Mouse (Mus musculus) kidney, embryonic 14.5 days (tissue): ENCODE data around the gene March7. TPM values are rescaled to one million over a fixed set of nuclear protein-coding genes. Genes with fewer than 3 reads are reported as not detected.
A peak's percentile ranks its signal among the peaks of the same experiment; 100 is the strongest.

Experiments
- ATAC-seq: fragments of 200-750 bp; cut with Nextera tagmentation; 2 replicates; pipeline ENCODE4 v1.8.0; 2017; ENCODE audit warnings: moderate number of reproducible peaks, mild to moderate bottlenecking, moderate TSS enrichment, moderate library complexity; ENCODE audit not compliant: low FRiP score, low TSS enrichment
- H3K27ac ChIP-seq: fragments of 300-500 bp; sonication (generic); 2 replicates; pipeline ENCODE4 v1.5.1; 2014; ENCODE audit warnings: low read depth, mild to moderate bottlenecking, low read length, moderate library complexity, mixed read lengths
- H3K27me3 ChIP-seq: fragments of 300-500 bp; sonication (generic); 2 replicates; pipeline ENCODE4 v1.6.1; 2014; ENCODE audit warnings: mild to moderate bottlenecking, low read length; ENCODE audit not compliant: control insufficient read depth, insufficient read depth
- H3K36me3 ChIP-seq: fragments of 300-500 bp; sonication (generic); 2 replicates; pipeline ENCODE4 v1.6.1; 2014; ENCODE audit warnings: low read length, mixed read lengths; ENCODE audit not compliant: control insufficient read depth, insufficient read depth
- H3K4me1 ChIP-seq: fragments of 300-500 bp; sonication (generic); 2 replicates; pipeline ENCODE4 v1.6.1; 2014; ENCODE audit warnings: low read length, mixed read lengths; ENCODE audit not compliant: control insufficient read depth, insufficient read depth
- H3K4me2 ChIP-seq: fragments of 300-500 bp; sonication (generic); replicated peaks from 2 replicates; pipeline ENCODE4 v1.6.1; 2014; ENCODE audit warnings: low read depth, mild to moderate bottlenecking, low read length
- H3K4me3 ChIP-seq: fragments of 300-500 bp; sonication (generic); 2 replicates; pipeline ENCODE4 v1.5.1; 2014; ENCODE audit warnings: mild to moderate bottlenecking, low read length
- H3K9ac ChIP-seq: fragments of 300-500 bp; sonication (generic); 2 replicates; pipeline ENCODE4 v1.6.1; 2014; ENCODE audit warnings: low read depth, mild to moderate bottlenecking, low read length, moderate library complexity
- H3K9me3 ChIP-seq: fragments of 300-500 bp; sonication (generic); 2 replicates; pipeline ENCODE4 v1.6.1; 2016; ENCODE audit warnings: low read length; ENCODE audit not compliant: control insufficient read depth
- WGBS: fragments of 180-500 bp; shearing (Covaris S2); extraction: QIAGEN DNeasy Blood & Tissue Kit; methylation state at CpG from one replicate; pipeline ENCODE4 v1.1.7; 2014; 5-methylcytosine and 5-hydroxymethylcytosine counted together
- polyA plus RNA-seq: library from polyadenylated mRNA; unstranded; fragments of >200 nt; fragmentation: Nextera tagmentation; extraction: Ambion mirVana; gene quantifications from 2 replicates; pipeline ENCODE4 v1.2.1, GENCODE M21; 2014

Gene March7
- polyA plus RNA-seq, 1 experiment from 2014 or later, result 81.2 TPM

DNA sequence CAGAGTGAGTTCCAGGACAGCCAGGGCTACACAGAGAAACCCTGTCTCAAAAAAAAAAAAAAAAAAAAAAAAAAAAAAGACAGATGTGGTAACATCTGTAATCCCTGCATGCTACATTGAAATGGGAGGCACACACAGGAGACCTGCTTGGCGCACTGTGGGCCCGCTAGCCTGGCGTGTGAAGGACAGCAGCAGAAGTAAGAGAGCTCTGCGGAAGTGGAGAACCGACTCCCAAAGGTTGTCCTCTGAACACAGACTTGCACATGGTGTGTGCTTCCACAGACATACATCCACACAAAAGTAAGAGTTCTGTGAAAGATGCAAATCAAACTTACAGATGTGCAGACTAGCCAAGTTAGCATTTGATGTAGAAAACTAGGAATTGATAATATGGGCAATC, 49.5 kb downstream of the March7 start:
- WGBS, result 96% methylated on average over 5 of the region's 5 CpGs
- Histone ChIP-seq H3K4me1 (no peaks in the 10 kb centered on the region), H3K27ac (no peak overlapping the region), H3K9ac (no peak overlapping the region), H3K4me3 (no peak overlapping the region), H3K4me2 (no peak overlapping the region), H3K27me3 (no peaks in the 10 kb centered on the region), H3K9me3 (no peaks in the 10 kb centered on the region; the same call in 1 of the 2 replicates), H3K36me3 (peaks cover 3% of the 10 kb centered on the region; the same call in 1 of the 2 replicates)
- no peak for ATAC-seq

DNA sequence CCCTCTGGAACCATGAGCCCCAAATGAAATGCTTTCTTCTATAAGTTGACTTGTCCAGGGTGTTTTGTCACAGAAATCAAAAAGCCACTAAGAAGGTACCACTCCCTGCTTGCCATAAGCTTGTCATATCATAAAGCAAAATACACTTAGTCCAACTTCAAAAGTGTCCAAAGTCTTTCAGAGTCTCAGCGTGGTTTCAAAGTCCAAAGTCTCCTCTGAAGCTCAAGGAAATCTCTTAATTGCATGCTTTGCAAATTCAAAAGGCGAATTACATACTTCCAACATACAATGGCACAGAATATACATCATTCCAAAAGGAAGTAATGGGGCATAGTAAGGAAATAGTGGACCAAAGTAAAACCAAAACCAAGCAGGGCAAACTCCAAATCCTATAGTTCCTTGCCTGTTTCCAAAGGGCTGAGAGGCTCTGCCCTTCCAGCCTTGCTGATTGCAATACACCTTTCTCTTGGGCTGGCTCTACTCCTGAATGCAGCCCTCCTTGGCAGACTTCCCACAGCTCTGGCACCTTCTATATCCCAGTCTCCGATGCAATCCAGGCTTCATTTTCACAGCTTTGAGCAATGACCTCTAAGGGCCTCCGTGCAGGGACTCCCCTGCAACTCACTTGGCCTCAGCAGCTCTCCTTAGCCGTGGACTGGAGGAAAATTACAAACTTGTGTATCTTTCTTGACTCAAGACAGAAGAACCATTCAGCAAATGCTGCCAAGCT, 51.1 kb downstream of the March7 start:
- Histone ChIP-seq H3K9ac (no peak overlapping the region), H3K9me3 (no peaks in the 10 kb centered on the region; the same call in 1 of the 2 replicates), H3K4me2 (no peak overlapping the region), H3K36me3 (peaks cover 3% of the 10 kb centered on the region; the same call in 1 of the 2 replicates), H3K27ac (no peak overlapping the region), H3K27me3 (no peaks in the 10 kb centered on the region), H3K4me1 (no peaks in the 10 kb centered on the region), H3K4me3 (no peak overlapping the region)
- 86% methylated on average over 5 of the region's 5 CpGs for WGBS
- no peak for ATAC-seq

DNA sequence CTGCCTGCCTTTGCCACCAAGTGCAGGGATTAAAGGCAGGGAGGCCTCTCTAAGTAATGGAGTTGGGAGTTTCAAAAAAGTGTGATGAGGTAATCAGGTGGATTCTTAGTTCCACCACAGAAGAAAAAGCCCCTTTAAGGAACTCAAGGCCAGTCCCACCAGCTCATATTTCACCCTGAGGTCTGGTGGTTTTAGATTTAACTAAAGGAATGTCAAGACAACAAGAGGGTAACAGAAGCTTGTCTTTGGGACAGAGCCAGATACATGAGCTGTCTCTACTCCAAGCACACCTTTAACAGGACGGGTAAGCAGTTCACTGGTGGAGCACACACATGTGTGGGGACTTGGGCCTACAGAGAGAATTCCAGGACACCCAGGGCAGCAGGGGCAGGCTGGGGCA, 57.9 kb downstream of the March7 start:
- Histone ChIP-seq H3K4me2 (no peak overlapping the region), H3K9me3 (no peaks in the 10 kb centered on the region), H3K27me3 (no peaks in the 10 kb centered on the region), H3K27ac (no peak overlapping the region), H3K36me3 (no peaks in the 10 kb centered on the region), H3K4me3 (no peak overlapping the region), H3K9ac (no peak overlapping the region), H3K4me1 (peaks cover 7% of the 10 kb centered on the region)
- 30% methylated on average over 1 of the region's 1 CpGs for WGBS
- ATAC-seq, result peak; percentile 55; the same call in 1 of the 2 replicates

DNA sequence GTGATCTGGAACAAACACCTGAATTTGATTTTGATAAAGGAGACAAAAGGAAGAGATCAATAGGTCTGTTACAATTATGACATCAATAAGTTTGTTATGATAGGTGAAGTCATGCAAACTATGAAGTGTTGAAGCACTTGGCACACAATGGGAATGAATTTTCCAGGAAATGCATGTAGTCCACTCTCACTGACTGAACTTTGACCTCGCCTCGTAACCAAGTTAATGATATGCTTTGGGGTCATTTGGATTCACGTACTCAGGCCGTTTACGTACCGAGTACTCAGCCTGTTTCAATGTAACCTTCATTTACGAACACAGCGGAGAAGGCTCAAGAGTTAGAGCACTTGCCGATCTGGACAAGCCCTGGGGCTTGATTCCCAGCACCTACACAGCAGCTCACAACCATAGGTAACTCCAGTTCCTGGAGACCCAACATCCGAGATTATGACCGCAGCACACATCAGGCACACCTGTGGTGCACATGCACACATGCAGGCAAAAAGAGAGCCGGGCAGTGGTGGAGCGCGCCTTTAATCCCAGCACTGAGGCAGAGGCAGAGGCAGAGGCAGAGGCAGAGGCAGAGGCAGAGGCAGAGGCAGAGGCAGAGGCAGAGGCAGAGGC, 60.3 kb downstream of the March7 start:
- Histone ChIP-seq H3K9me3 (0 out of 2 replicates have a peak, but pooled peaks cover 2% of the 10 kb centered on the region), H3K4me3 (no peak overlapping the region), H3K27me3 (no peaks in the 10 kb centered on the region), H3K27ac (no peak overlapping the region), H3K4me2 (no peak overlapping the region), H3K36me3 (no peaks in the 10 kb centered on the region), H3K4me1 (peaks cover 7% of the 10 kb centered on the region), H3K9ac (no peak overlapping the region)
- WGBS, result 88% methylated on average over 14 of the region's 14 CpGs
- no peak for ATAC-seq

DNA sequence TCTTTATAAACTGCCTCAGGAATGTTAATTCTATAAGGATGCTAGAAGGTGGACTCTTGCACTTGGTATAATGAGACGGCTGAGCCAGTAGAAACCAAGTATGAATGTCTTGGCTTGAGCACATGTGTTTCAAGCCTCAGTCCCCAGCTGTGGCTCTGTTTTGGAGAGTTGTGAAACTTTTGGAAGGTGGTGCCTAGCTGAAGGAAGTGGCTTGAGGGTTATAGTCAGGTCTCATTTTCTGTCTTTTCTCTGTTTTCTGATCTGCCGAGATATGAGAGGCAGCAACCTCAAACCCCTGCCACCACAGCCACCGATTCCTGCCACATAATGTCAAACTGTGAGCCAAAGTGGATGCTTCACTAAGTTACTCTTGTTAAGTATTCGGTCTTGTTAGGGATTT, 68.9 kb downstream of the March7 start:
- Histone ChIP-seq H3K4me2 (no peak overlapping the region), H3K4me3 (no peak overlapping the region), H3K27me3 (no peaks in the 10 kb centered on the region), H3K9me3 (0 out of 2 replicates have a peak, but pooled peaks cover 2% of the 10 kb centered on the region), H3K4me1 (0 out of 2 replicates have a peak, but pooled peaks cover 3% of the 10 kb centered on the region), H3K36me3 (no peaks in the 10 kb centered on the region), H3K9ac (no peak overlapping the region), H3K27ac (no peak overlapping the region)
- no peak for ATAC-seq
- 87% methylated on average over 4 of the region's 4 CpGs for WGBS

DNA sequence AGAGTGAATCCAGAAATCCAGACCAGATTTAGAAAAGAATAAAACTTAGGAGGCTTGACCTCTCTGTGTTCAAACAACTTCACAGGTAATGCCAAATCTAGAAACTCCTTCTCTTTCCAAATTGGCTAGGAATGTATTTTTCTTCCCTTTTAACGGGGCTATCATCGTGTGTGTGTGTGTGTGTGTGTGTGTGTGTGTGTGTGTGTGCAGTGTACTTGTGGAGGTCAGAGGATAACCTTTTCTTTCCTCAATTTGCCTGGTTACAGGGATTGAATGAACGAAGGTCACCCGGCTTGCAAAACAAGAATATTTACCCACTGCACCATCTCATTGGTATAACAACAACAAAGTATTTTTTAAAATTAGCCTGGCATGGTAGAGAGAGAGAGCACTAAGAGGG, 72.9 kb downstream of the March7 start:
- no peak for ATAC-seq

DNA sequence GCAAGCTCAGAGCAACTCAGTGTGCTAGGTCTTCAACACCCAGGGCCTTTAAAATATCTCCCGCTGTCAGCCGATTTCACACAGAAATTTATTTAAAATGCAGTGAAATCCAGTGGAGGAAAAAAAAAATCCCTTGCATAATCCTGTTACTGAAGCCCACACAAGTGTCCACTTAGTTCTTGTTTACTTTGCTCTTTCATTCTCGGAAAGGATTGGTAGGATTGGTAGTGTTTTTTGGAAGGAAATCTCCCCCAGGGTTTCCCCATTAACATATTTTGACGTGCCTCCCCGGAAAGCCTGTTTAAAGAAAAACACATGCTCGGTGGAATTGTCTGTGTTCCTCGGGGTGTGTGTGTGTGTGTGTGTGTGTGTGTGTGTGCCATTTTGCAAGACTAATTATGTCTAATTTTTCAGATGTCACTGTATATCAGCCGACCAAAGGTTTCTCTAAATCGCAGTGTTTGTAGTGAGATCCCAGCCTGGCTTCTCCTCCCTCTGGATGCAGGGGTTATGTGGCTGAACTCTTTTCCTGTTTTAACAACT, 73.6 kb downstream of the March7 start:
- Histone ChIP-seq H3K27ac (0 out of 2 replicates have a peak overlapping the region, but pooled peaks have one; percentile 19), H3K4me1 (0 out of 2 replicates have a peak, but pooled peaks cover 3% of the 10 kb centered on the region), H3K27me3 (0 out of 2 replicates have a peak, but pooled peaks cover 3% of the 10 kb centered on the region), H3K4me2 (peak overlapping the region; percentile 95), H3K9me3 (no peaks in the 10 kb centered on the region), H3K36me3 (no peaks in the 10 kb centered on the region), H3K4me3 (peak overlapping the region; percentile 52), H3K9ac (peak overlapping the region; percentile 65)
- ATAC-seq, result no peak
- 10% methylated on average over 9 of the region's 9 CpGs for WGBS

More for the DNA sequence above, 72.9 kb downstream of the March7 start:
- H3K9ac ChIP-seq, result no peak overlapping the region
- H3K4me2 ChIP-seq, result peak overlapping the region; percentile 95; the same call in 1 of the 2 replicates
- H3K36me3 ChIP-seq, result no peaks in the 10 kb centered on the region
- H3K9me3 ChIP-seq, result no peaks in the 10 kb centered on the region
- 70% methylated on average over 4 of the region's 4 CpGs for WGBS
- H3K27ac ChIP-seq, result no peak overlapping the region
- H3K4me3 ChIP-seq, result no peak overlapping the region
- 0 out of 2 replicates have a peak, but pooled peaks cover 3% of the 10 kb centered on the region for H3K4me1 ChIP-seq
- 0 out of 2 replicates have a peak, but pooled peaks cover 3% of the 10 kb centered on the region for H3K27me3 ChIP-seq

DNA sequence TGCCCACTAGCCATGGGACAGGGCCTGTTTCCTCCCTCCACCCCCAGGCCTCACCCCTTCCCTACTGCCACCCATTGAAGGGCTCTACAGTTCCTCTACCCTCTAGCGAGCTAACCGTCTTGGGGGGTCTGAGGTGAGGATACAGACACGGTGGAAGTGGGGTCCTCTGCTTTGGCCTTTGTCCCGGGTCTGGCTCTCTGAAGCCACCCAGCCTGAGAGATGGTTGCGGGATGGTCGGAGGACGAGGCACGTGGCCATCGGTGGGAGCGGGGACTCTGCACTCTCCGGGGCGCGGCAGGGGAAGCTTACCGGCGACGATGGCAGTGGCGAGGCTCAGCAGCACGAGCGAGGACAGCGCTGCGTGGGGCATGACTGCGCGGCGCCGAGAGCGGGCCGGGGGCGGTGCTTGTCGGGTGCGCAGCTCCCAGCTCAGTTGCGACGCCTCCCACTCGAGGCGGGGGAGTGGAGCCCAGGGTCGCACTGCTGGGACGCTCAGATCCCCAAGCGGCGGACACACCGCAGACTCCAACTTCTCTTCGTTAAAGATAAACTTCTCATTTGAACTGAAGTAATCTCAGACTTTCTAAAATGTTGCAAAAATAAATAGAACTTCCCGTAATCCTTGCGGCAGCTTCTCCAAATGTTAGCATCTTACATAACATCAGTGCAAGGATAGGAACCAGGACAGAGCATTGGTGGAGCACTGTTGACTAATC, 74.2 kb downstream of the March7 start:
- H3K36me3 ChIP-seq, result no peaks in the 10 kb centered on the region
- peak; percentile 92 for ATAC-seq
- 0 out of 2 replicates have a peak, but pooled peaks cover 3% of the 10 kb centered on the region for H3K27me3 ChIP-seq
- H3K9ac ChIP-seq, result peak overlapping the region; percentile 65
- no peaks in the 10 kb centered on the region for H3K9me3 ChIP-seq
- H3K4me2 ChIP-seq, result peak overlapping the region; percentile 95
- peak overlapping the region; percentile 52 for H3K4me3 ChIP-seq
- H3K27ac ChIP-seq, result 0 out of 2 replicates have a peak overlapping the region, but pooled peaks have one; percentile 19
- WGBS, result 1% methylated on average over 42 of the region's 42 CpGs
- H3K4me1 ChIP-seq, result 0 out of 2 replicates have a peak, but pooled peaks cover 3% of the 10 kb centered on the region
